20 mouse cellular contexts compared by ENCODE assay signal in the genomic region with DNA sequence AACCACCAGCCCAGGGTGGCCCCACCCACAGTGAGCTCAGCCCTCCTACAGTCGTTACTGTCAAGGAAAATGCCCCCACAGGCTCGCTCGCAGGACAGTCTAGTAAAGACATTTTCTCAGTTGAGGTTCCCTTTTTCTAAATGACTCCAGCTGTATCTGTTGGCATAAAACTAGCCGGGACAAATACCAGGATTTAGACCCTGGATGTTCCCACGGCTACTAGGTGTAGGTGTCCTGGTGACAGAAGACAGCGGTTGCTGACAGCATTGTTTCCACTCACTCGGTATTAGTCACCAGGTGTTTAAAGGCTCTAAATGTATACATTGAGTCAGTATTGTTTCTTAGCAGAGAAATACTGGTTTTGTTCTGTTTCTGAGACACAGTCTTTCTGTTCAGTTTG. TPM values are rescaled to one million over a fixed set of nuclear protein-coding genes. Genes with fewer than 3 reads are reported as not detected.
DNase-seq lines count a peak whose midpoint lies in the region; ATAC-seq and TF ChIP-seq lines count a peak whose summit lies in the region.
"Had no signal": no experiment of that assay in that cellular context is flagged by ENCODE, and none has a peak within 500 bp of the region (broad histone marks: within the 10 kb centered on the region; RNA-seq: fewer than 3 reads in every experiment).

No protein-coding gene starts in this region.

- no peak for TF ChIP-seq EP300 in stomach, postnatal 0 days (optimal IDR thresholded peaks at IDR 0.05)

- ATAC-seq in stomach, embryonic 16.5 days (ENCODE audit: insufficient read depth, low FRiP score) = no peak
- no peak for ATAC-seq in stomach, postnatal 0 days (ENCODE audit: low FRiP score, low TSS enrichment)
- ATAC-seq: forebrain, embryonic 15.5 days had no signal

- no peaks in the 10 kb centered on the region; the same call in 1 of the 2 replicates for H3K4me1 ChIP-seq in stomach, embryonic 16.5 days (ENCODE audit: control insufficient read depth, insufficient read depth, low read length)
- no peaks in the 10 kb centered on the region for H3K4me1 ChIP-seq in stomach, postnatal 0 days (replicated peaks; ENCODE audit: control insufficient read depth, insufficient read depth)
- H3K4me1 ChIP-seq: embryonic facial prominence, embryonic 12.5 days; forebrain, embryonic 15.5 days; heart, embryonic 13.5 days; hindbrain, embryonic 15.5 days; intestine, embryonic 15.5 days had no signal

- H3K27me3 ChIP-seq in stomach, embryonic 16.5 days (ENCODE audit: control insufficient read depth, insufficient read depth, low read length) = no peaks in the 10 kb centered on the region
- H3K27me3 ChIP-seq in stomach, postnatal 0 days (ENCODE audit: control insufficient read depth, insufficient read depth, low read length) = no peaks in the 10 kb centered on the region
- H3K27me3 ChIP-seq: embryonic facial prominence, embryonic 12.5 days; forebrain, embryonic 15.5 days; heart, embryonic 13.5 days; hindbrain, embryonic 15.5 days; intestine, embryonic 15.5 days had no signal

- TF ChIP-seq CTCF in gastrocnemius, adult 2 months (IDR thresholded peaks at IDR 0.05) = no peak
- no peak for TF ChIP-seq CTCF in stomach, postnatal 0 days (IDR thresholded peaks at IDR 0.05; ENCODE audit: low read depth)

- WGBS in stomach, embryonic 16.5 days = 73% methylated on average over 7 of the region's 7 CpGs
- 57% methylated on average over 7 of the region's 7 CpGs for WGBS in stomach, postnatal 0 days

- no peaks in the 10 kb centered on the region for H3K9me3 ChIP-seq in stomach, embryonic 16.5 days (replicated peaks; ENCODE audit: control insufficient read depth, low read length)
- no peaks in the 10 kb centered on the region for H3K9me3 ChIP-seq in stomach, postnatal 0 days (ENCODE audit: control insufficient read depth, low read length)
- H3K9me3 ChIP-seq: embryonic facial prominence, embryonic 12.5 days; forebrain, embryonic 15.5 days; G1E; heart, embryonic 13.5 days; hindbrain, embryonic 15.5 days; intestine, embryonic 15.5 days had no signal

- intact Hi-C loops in gastrocnemius, adult 2 months (cut with DNase I) = loop anchor here (5.0 kb wide), 1 partner anchor 164 kb away; no protein-coding TSS in a partner anchor

- no peak overlapping the region for H3K9ac ChIP-seq in stomach, embryonic 16.5 days (ENCODE audit: low read length)
- no peak overlapping the region for H3K9ac ChIP-seq in stomach, postnatal 0 days (ENCODE audit: low read length)
- H3K9ac ChIP-seq: embryonic facial prominence, embryonic 12.5 days; forebrain, embryonic 15.5 days; heart, embryonic 13.5 days; hindbrain, embryonic 15.5 days; intestine, embryonic 15.5 days had no signal

- peaks cover 9% of the 10 kb centered on the region for H3K36me3 ChIP-seq in stomach, embryonic 16.5 days (ENCODE audit: control insufficient read depth, insufficient read depth, low read length)
- H3K36me3 ChIP-seq in stomach, postnatal 0 days (ENCODE audit: control insufficient read depth, insufficient read depth, low read length) = peaks cover 10% of the 10 kb centered on the region

- DNase-seq in gastrocnemius, adult 2 months = no peak
- DNase-seq in gastrocnemius, adult 8-10 months (ENCODE audit: low spot score in 2 of 2) = no peak
- DNase-seq in stomach, postnatal 0 days (ENCODE audit: low spot score) = no peak
- DNase-seq in induced T-regulatory cell, adult 2 months (ENCODE audit: low read depth) = peak; percentile 62
- DNase-seq in thymus, postnatal 4 days = no peak
- DNase-seq in neural tube, embryonic 10.5 days (ENCODE audit: extremely low spot score, low spot score) = no peak
- DNase-seq: adrenal gland, postnatal 10 days; B cell, adult 2 months; cerebellum, adult 11-12 months; cerebellum, adult 9-10 months; cerebellum, postnatal 25 days; gastrocnemius, postnatal 14 days; heart, postnatal 36 days had no signal

- no peak overlapping the region for H3K4me2 ChIP-seq in stomach, embryonic 16.5 days (ENCODE audit: low read depth, low read length)
- H3K4me2 ChIP-seq in stomach, postnatal 0 days (replicated peaks; ENCODE audit: low read depth) = no peak overlapping the region
- H3K4me2 ChIP-seq: embryonic facial prominence, embryonic 12.5 days; forebrain, embryonic 15.5 days; heart, embryonic 13.5 days; hindbrain, embryonic 15.5 days; intestine, embryonic 15.5 days had no signal

- H3K27ac ChIP-seq in gastrocnemius, adult 2 months = peak overlapping the region; percentile 82; the same call in 1 of the 2 replicates
- H3K27ac ChIP-seq in stomach, embryonic 16.5 days (ENCODE audit: low read length) = peak overlapping the region; percentile 42; the same call in 1 of the 2 replicates
- H3K27ac ChIP-seq in stomach, postnatal 0 days (replicated peaks) = no peak overlapping the region
- H3K27ac ChIP-seq: embryonic facial prominence, embryonic 12.5 days; forebrain, embryonic 15.5 days; heart, embryonic 13.5 days; hindbrain, embryonic 15.5 days; intestine, embryonic 15.5 days had no signal

- H3K4me3 ChIP-seq in gastrocnemius, adult 2 months = no peak overlapping the region
- no peak overlapping the region for H3K4me3 ChIP-seq in stomach, embryonic 16.5 days (replicated peaks; ENCODE audit: low read length)
- no peak overlapping the region for H3K4me3 ChIP-seq in stomach, postnatal 0 days (ENCODE audit: low read depth, low read length)
- H3K4me3 ChIP-seq: embryonic facial prominence, embryonic 12.5 days; forebrain, embryonic 15.5 days; heart, embryonic 13.5 days; hindbrain, embryonic 15.5 days; intestine, embryonic 15.5 days had no signal

RNA-seq across cellular contexts. Expression of gene Cops4, which starts 17.7 kb away (rescaled TPM):
- 100 to 1,000 TPM; 111 to 121 TPM for total RNA-seq in gastrocnemius, adult 2 months (2021)
- 100 to 1,000 TPM; 110 to 118 (median 113) TPM for total RNA-seq in gastrocnemius, adult 8-10 months (2022)
- polyA plus RNA-seq in stomach, embryonic 16.5 days (2015; fragmentation: Nextera tagmentation; extraction: Ambion mirVana) = 163 and 168 TPM in 2 replicates
- polyA plus RNA-seq in stomach, postnatal 0 days (2015; fragmentation: Nextera tagmentation; extraction: Ambion mirVana) = 106 and 107 TPM in 2 replicates

RNA-seq across cellular contexts. Expression of gene Lin54, which starts 35.4 kb away (rescaled TPM):
- total RNA-seq in gastrocnemius, adult 2 months (2021) = 1 to 10 TPM; 3.2 to 4.9 TPM
- 1 to 10 TPM; 4.9 to 8.1 (median 5.5) TPM for total RNA-seq in gastrocnemius, adult 8-10 months (2022)
- 11.3 and 12.7 TPM in 2 replicates for polyA plus RNA-seq in stomach, embryonic 16.5 days (2015; fragmentation: Nextera tagmentation; extraction: Ambion mirVana)
- 5.9 TPM in 2 replicates for polyA plus RNA-seq in stomach, postnatal 0 days (2015; fragmentation: Nextera tagmentation; extraction: Ambion mirVana)

RNA-seq across cellular contexts. Expression of gene Plac8, which starts 36.2 kb away (rescaled TPM):
- total RNA-seq in gastrocnemius, adult 2 months (2021) = not detected
- under 1 TPM in 3 of 4 experiments, not detected in 1; 0.36 to 0.46 (median 0.40) TPM for total RNA-seq in gastrocnemius, adult 8-10 months (2022)
- 226 and 255 TPM in 2 replicates for polyA plus RNA-seq in stomach, embryonic 16.5 days (2015; fragmentation: Nextera tagmentation; extraction: Ambion mirVana)
- polyA plus RNA-seq in stomach, postnatal 0 days (2015; fragmentation: Nextera tagmentation; extraction: Ambion mirVana) = 379 and 398 TPM in 2 replicates
